Mouse (Mus musculus) CD4-positive naive resting alpha-beta T cell, adult 57 days (primary cell): Measurements from ENCODE around the gene AU015836. TPM values are rescaled to one million over a fixed set of nuclear protein-coding genes. Genes with fewer than 3 reads are reported as not detected.

ENCODE experiments used
- total RNA-seq: library from RNA; stranded (reverse); gene quantifications from one replicate; pipeline ENCODE4 v1.2.4, GENCODE M21; 2023

The AU015836 gene
- not detected for total RNA-seq

GRCm38 (mm10) chrX:93968444-93968843, at the start of gene AU015836:
Gene AU015836 (plus strand): TSS chrX:93968659.

Other genes starting within 250 kb of the AU015836 start
- 11.3 TPM for gene Pdk3, start 136.5 kb upstream of the AU015836 start, total RNA-seq
- 53.4 TPM for gene Zfx, start 155.0 kb downstream of the AU015836 start, total RNA-seq
- gene Eif2s3x, start 244.2 kb downstream of the AU015836 start, total RNA-seq: 116 TPM